Mouse (Mus musculus) liver, embryonic 14.5 days (tissue): ENCODE measurements around the gene Duoxa2.

Experiments
- CTCF ChIP-seq: IDR thresholded peaks from 2 replicates; pipeline ENCODE4 v1.5.1; 2016; ENCODE audit warnings: antibody characterized with exemption, low read depth, control low read depth
- EP300 ChIP-seq: IDR thresholded peaks from 2 replicates; pipeline ENCODE4 v1.6.1; 2016; ENCODE audit warnings: antibody characterized with exemption, low read depth

- TF ChIP-seq CTCF (no peak), EP300 (no peak)
These were observed 6.6 kb downstream of the Duoxa2 start for GRCm38 (mm10) chr2:122305097-122305892.
